Mouse (Mus musculus): ENCODE measurements around the gene 4933424G06Rik.
A peak's percentile ranks its signal among the peaks of the same experiment; 100 is the strongest.

Gene 4933424G06Rik

DNA sequence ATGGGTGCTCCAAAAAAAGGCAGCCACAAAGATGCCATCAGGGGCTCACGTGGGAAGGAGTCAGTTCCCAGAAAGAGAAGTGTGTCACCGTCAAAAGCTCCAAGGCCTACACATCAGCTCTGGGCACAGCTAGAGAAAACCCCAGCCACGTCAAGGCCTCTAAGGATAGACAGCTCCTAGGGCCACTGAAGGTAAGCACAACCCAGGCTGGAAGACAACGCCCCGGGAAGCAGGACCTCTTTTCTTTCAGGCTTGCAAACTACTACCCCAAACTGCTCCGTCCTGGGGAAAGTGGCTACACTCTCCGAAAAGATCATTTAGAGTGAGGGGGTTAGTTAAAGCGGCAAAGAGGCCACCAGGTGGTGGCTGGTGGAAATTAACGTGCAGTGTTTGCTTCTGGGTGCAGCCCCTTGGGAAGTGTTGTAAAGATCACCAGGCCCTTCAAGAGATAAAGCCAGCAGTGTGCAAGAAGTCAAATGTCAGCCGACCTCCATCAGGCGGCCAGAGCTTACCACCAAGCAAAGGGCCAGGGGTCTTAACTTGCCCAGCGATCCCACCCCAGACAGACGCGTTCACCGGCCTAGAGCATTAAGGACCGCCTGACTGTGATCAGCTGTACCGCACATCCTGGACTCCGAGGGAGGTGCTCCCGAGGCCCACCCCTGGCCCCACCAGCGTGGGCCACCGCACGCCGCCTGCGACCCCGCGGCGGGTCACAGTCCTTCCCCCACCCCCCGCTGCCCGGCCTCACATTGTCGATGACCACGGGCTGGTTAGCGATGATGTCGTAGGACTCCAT lies 695 bp upstream of the 4933424G06Rik start:
- no peak for DNase-seq (ENCODE audit: low spot score in 2 of 2)

DNA sequence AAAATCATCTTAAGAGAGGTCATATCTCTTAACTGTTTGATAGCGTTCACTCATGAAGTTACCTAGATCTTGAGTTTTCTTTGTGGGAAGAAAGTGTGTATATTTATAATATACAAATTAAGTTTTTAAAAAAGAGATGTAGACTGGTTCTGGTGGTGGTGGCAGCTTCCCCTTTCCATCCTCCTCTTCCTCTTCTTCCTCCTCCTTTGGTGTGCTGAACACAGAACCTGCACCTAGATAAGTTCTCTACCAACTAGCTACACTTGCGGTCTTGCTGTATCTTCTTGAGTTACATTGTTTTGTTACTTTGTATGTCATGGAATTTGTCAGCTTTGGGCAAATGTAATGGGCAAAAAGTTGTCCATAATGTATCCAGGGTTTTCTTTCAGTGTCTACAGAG lies 1.2 kb downstream of the 4933424G06Rik start:
- no peak for DNase-seq (ENCODE audit: low spot score in 2 of 2)

DNA sequence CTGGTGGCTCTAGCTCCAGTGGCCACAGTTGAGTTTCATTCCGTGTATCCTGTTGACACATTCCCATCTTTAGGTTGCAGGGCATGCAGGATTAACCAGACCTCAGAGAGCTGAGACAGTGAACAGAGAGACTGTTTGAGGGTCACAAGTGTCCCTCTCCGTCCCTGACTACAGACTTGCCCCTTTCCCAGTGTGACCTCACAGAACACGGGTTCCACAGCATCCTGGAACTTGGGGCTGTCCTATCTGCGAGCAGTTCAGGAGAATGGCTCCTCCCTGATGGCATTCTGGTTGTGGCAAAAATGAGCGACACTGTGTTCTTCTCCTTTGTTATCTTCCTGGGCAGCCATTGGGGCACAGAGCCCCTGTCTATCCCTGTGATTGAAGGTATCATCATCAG lies 4.4 kb downstream of the 4933424G06Rik start, which contains the start of gene Actr1b:
Gene Actr1b (minus strand): TSS at position 112 of the 400 bp plus-strand sequence.
- no peak for DNase-seq (ENCODE audit: low spot score in 2 of 2)

DNA sequence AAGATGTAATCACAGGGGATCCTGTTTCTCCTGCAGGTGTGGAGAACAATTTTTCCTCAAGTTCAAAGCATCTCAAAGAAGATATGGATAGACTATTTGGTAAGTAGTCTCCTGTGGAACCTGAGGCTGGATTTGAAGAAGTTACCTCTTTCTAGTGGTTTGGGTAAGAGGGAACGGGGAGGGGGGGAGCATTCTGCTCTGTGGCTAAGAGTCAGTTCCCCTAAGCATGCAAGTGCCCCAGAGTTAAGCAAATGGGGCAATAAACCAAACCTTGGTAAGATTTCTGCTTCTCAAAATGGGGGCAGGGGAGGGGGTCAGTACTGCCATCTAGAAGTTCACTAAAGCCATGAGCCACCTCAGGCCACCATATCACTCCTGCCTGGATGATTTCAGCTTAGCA lies 8.8 kb downstream of the 4933424G06Rik start:
- DNase-seq (ENCODE audit: low spot score in 2 of 2) = no peak

DNA sequence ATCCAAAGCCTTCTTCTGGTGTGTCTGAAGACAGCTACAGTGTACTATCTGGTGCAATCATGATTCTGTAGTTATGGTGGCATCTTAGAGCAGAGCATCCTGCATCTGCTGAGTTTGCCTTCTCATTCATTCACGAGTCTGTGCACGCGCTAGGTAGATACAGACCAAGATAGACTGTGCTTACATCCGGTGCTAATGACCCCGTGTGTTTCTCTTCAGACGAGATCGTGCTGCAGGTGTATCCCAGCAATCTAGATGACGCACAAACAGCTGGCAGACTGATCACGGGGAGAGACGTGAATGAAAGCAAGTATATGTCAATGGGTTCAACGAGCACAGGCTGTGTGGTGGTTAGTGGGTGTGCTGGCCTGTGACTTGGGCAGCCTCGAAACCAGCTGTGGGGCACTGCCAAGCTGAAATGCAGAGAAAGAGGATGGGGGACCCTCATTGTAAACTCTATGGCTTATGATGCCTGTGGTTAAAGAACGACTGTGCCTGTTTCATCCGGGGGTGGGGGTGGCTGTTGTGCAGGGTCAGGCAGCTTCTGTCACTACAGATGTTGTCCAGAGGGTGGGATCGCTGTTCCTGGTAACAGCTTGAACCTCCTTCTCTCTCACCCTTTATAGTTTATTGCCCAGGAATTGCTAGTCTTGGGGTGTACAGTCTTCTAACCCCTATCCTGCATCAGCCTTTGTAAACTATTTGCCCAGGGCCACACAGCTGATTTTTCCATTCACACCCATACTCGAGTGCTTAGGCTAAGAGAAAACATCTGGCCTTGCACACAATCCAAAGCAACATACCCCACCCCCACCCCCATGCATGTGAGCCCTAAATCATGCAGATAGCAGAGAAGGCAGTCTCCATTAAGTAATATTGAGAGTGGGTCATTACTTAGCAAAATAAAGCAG lies 13.5 kb downstream of the 4933424G06Rik start:
- no peak for DNase-seq (ENCODE audit: low spot score in 2 of 2)

DNA sequence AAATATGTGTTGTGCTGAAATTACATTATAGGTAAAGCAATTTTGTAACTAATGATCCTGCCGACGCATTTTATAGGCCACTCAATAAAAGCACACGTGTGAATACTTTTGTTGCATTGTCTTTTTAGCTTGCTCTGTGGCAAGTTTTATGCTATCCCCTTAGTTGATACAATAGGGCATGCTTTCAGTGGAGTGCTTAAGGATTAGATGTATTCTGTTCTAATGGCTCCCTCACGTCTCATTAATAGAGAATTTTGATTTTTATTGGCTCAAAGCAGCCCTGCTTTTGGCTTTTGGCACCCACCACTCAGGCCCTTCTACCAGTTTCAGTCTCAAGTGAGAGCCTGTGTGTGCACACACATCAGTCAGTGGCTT lies 14.1 kb downstream of the 4933424G06Rik start:
- no peak for DNase-seq (ENCODE audit: low spot score in 2 of 2)

DNA sequence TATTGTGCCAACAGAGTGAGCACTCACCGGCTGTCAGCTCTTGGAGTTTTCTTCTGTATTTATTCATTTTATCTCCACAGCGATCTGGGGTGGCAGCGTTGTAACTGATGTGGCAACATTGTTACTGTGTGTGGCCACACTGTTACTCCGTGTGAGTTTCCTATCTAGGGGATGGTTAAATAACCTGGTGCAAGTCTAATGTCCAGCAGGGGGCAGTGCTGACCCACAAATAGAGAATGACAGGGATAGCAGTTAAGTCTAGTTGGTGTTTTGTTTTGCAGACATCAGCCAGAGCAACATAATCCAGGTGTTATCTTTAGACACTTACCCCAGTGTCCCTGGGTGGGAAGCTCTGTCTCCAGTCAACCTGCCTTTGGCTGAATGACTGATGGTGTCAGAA lies 27.4 kb downstream of the 4933424G06Rik start:
- DNase-seq (ENCODE audit: low spot score in 2 of 2) = peak; percentile 56 to 79

DNA sequence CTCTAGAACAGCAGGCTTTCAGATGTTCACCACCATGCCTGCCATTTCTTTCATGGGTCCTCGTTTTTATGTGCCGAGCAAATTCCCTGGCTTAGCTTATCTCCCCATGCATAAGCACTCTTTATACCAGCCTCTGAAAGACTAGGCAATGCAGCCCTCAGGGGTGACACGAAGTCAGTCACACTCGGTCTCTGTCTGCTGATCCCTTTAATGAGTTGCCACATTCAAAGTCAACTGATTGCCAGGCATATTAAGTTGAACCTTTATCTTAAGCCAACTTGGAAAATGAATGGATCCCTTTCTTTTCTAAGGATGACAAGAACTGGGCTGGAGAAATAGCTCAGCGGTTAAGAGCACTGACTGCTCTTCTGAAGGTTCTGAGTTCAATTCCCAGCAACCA lies 29.3 kb downstream of the 4933424G06Rik start:
- no peak for DNase-seq (ENCODE audit: low spot score in 2 of 2)

DNA sequence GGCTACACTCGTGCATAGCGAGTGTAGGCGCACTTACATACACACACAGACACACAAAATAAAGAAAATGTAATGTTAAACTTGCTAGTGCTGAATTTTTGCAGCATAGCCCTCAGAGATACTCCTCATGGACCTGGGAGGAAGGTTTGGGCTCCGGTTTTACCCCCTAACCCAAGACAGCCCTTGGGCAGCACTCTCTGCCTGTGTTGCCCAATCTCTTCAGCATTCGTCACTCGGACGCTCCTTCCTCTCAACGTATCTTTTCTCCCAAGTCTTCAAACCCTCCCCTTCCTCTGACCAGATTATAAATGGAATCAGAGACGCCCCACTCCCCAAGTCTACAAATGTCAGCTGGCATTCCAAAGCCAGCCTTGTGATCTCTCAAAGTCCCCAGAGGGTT lies 33.1 kb downstream of the 4933424G06Rik start:
- no peak for DNase-seq (ENCODE audit: low spot score in 2 of 2)

DNA sequence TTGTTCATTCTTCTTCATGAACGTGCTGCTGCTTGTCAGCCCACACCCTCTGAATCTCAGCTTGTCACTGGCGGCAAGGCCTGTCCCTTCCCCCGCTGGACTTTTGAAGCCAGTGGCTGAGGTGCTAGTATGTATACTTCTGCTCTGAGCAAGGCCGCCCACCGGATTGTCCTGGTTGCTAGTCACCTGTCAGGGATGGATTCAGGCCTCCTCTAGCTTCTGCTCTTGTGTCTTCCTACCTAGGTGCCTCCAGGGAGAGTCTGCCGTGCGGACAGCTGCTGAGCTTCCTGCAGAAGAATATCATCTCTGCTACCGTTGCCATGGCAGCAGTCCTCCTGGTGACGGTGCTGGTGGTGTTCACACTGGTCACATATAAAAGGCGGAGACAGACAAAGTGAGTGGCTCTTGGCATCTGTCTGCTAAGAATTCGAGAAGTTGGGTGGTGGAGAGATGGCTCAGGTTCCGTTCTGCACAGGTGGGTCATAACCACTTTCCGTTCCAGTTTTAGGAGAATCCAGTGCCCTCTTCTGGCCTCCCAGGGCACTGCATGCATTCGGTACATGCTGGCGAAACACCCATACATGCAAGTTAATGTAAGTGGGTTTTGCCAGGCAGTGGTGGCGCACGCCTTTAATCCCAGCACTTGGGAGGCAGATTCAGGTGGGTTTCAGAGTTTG lies 34.5 kb downstream of the 4933424G06Rik start:
- DNase-seq (ENCODE audit: low spot score in 2 of 2) = peak; percentile 74 to 76

DNA sequence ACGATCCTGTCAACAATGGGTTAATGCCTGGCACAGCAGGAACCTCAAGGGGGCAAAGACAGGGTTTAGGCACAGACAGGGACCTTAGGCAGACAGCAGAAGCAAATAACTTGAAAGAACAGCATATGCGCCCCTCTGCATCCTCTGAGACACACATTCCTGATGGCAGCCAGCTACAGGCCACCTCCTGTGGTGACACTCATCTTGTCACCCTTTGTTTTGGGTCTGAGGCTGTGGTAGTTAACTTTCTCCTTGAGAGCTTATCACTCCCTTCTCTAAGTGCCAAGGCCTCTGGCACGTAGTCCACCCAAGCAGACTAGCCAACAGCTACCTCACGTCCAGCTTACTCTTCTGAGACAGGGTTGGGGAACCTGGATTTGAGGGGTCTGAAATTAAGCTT lies 35.7 kb downstream of the 4933424G06Rik start:
- no peak for DNase-seq (ENCODE audit: low spot score in 2 of 2)

DNA sequence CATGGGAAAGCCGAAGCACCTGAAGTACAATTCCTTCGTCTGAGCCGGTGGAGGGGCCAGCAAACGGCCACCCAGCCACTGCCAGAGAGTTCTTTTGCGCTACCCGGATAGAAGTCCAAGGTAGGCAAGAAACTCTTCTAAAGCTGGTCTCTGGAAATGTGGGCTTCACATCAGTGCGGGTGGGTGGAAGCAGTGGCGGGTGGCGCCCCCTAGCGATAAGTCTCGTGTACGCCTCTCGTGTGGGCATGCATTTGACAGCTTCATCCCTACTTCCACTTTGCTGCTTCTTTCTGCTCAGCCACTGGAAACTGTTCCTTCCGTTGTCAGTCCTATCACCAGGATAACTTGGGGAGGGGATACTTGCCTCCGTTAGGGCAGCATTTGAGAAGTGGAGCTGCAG lies 36.5 kb downstream of the 4933424G06Rik start:
- no peak for DNase-seq (ENCODE audit: low spot score in 2 of 2)

DNA sequence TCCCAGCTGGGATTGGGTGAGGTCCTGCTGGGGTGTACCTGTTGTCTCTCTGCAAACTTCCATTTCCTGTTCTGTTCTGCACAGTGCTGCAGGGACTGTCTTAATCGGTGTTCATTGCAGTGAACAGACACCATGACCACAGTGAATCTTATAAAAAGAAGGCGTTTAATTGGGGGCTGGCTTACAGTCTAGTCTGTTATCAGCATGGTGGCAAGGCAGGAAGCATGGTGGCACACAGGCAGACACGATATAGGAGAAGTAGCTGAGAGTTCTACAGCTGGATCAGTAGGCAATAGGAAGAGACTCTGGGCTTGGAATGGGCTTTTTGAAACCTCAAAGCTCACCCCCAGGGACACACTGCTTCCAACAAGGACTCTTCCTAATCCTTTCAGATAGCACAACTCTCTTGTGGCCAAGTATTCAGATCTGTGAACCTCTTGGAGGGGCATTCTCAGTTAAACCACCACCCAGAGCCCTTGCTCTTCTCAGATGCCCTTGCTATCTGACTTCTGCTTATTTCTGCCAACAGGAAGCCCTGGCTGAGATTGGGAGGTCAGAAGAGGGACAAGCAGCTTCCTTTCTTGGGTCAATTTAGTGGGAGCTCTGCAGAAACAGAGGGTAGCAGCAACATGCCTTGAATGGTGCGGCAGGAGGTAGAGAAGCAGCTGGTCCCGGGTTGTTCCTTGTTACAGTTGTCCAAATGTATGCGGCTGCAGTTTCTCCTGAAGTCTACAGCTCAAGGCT lies 44.2 kb downstream of the 4933424G06Rik start:
- DNase-seq (ENCODE audit: low spot score in 2 of 2) = no peak

DNA sequence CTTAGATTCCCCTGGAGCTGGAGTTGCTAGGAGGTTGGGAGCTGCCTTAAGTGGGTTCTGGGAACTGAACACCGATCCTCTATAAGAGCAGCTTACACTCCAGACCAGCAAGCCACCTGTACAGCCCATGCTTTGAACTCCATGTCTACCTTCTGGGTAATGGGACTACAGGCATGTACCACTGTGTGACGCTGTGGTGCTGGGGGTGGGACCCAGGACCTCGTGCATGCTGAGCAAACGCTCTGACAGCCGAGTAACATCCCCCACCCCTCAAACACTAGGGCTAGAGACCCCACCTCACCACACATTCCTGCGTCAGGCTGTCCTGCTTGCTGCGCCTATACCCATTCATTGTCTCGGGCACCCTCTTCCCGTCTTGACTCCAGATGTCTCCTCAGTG lies 48.6 kb downstream of the 4933424G06Rik start:
- DNase-seq (ENCODE audit: low spot score in 2 of 2) = no peak

DNA sequence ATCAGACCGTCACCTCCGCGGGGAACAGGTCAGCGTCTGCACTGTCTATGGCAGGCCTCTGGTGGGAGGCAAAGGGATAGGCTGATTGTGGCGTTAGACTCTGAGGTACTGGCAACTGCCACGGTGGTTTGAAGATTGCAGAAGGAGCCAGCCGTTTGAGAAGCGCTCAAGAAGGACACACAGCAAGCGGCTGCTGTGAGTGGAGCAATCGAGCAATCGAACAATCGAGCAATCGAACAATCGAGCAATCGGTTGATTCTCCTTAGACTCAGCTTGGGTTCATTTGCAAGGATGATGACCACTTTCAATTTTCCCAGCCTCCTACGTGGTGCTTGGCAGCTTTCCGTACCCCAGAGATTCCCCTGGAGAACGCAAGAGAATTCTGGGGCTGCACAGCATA lies 49.1 kb downstream of the 4933424G06Rik start:
- DNase-seq (ENCODE audit: low spot score in 2 of 2) = no peak

DNA sequence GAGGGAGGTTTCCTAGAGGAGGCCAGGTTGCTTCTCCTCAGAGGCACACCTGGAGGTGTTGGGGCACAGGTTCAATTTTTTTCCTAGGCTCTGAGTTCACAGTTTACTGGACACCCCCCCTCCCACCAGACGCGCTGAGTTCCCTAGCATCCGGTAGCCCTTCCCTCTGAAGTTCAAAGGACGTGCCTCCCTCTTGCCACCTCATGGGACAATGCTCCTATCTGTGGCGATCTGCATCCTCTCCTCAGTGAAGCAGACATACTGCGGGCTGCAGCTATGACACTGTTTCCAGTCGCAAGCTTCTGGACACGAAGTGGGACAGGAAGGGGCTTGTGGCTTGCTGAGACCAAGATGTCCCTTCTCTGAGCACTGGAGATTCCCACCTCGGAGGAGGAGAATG lies 50.5 kb downstream of the 4933424G06Rik start:
- DNase-seq (ENCODE audit: low spot score in 2 of 2) = no peak

DNA sequence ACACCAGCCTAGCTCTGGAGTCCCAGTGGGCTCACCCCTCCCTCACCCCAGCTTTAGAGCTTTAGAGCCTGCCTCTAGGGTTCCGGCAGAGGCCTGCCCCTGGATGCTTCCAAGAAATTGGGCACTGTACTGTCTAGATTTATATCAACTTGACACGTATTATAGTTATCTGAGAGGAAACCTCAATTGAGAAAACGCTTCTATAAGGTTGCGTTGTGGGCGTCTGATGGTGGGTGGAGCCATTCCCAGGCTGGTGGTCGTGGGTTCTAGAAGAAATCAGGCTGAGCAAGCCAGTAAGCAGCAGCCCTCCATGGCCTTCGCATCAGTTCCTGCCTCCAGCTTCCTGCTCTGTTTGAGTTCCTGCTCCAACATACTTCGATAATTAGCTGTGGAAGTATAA lies 51.1 kb downstream of the 4933424G06Rik start:
- DNase-seq (ENCODE audit: low spot score in 2 of 2) = no peak

DNA sequence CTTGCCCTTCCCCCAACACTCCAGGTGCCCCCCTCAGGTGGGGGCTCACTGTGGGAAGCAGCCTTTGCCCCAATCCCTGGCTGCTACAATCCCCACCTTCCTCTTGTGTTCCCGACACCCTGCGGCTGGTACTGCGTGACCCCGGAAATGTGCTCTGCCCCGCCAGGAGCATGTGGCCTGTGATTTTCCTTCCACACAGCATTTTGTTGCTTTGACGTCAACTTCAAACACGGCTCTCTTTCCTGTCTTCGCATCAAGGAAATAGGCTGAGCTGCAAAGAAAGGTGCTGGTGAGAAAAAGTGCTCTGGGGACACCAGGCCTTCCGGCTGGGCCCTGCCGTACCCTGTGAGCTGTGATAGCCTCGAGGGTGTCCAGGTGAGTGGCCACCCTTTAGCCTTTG lies 51.6 kb downstream of the 4933424G06Rik start, which contains the start of gene Zap70:
Gene Zap70 (plus strand): TSS at position 231 of the 400 bp plus-strand sequence.
- no peak for DNase-seq (ENCODE audit: low spot score in 2 of 2)

DNA sequence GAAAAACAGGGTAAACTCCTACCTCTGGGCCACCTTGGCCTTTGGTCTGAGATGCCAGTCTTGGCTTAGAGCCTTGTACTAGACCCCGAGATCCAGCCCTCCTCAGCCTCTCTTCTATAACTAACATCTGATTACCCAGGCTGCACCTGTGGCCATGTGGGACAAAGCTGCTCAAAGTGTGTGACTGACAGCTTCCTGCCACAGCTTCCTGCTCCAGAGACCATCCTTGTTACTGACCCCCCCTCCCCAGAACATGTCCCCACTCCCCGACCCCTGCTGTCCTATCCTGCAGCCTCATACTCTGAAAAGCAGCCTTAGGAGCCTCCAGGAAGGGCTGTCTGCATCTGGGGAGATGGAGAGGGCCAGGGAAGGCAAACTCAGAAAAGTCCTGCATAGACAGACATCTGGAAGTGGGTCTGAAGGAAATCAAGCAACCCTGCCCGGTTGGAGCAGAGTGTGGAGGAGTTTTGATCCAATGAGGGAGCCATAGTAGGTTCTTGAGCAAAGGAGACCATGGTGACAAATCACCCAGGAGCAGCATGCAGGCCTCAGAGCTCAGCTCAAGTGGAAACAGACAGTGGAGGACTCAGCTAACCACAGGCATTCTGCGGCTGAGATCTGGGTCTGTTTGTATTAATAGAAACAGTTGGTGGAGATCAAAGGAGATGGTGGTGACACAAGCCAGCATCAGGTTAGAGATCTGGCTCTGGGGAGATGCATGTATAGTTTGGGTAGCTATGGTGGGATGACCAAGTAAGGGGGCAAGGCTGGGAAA lies 56.7 kb downstream of the 4933424G06Rik start:
- no peak for DNase-seq (ENCODE audit: low spot score in 2 of 2)

DNA sequence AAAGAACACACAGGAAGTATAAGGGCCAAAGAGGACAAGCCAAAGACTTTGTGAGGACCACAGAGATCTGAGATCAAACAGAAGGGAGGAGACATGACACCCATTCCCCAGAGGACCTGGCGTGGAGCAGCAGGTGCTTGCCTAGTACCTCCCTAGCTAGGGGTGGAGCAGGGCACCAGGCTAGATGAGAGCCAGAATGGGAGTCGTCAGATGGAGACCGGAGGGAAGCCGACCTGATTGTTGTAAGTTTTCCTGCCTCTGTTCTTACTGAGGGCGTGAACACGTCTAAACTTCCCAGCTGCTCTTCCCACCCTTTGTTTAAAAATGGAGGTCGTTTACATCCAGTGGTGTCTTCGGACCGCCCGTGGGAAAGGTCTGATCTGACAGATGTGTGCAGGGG lies 57.4 kb downstream of the 4933424G06Rik start:
- no peak for DNase-seq (ENCODE audit: low spot score in 2 of 2)

DNA sequence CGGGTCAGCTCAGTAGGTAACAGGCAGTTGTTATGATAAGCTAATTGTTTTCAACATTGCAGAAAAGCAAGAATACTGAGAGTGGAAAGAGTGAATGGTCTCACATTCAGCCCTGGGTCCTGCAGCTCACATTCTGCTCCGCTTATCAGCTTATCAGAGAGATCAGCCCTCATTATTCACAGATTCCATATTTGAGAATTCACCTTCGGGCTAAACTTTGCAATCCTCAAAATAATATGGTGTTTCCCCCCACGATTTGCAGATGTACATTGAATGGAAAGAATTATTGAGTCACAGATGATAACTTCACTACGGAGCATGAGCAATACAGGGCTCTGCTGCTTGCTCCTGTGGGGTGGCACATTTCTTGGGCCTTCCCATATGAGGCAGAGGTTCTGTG lies 58.8 kb downstream of the 4933424G06Rik start:
- DNase-seq (ENCODE audit: low spot score in 2 of 2) = no peak
